Mouse (Mus musculus): ENCODE measurements around the gene Rapgef5. TPM values are rescaled to one million over a fixed set of nuclear protein-coding genes. Genes with fewer than 3 reads are reported as not detected.

The Rapgef5 gene
- total and polyA plus RNA-seq, 3 experiments: not detected

DNA sequence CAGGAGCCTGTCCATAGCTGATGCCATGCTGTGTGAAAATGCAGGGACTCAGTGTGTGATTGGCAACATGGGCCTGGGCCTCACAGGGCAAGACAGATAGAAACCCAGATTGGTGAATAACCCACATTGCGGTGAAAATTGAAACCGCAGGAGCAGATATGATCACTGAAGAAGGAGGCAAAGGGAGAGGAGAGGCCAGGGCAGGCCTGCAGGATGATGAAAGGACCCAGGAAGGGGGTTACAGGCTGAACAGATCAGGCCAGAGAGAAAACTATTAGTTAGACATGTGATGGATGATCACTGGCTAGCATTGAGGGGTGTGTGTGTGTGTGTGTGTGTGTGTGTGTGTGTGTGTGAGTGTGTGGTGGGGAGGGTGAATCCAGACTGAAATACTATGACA, 122.6 kb downstream of the Rapgef5 start:
- DNase-seq (ENCODE audit: low read depth, low spot score): no peak
- Histone ChIP-seq H3K27me3 (ENCODE audit: control insufficient read depth in 1 of 2, insufficient read depth in 2 of 2, low read length in 2 of 2) (no peaks in the 10 kb centered on the region), H3K4me3 (ENCODE audit: control insufficient read depth in 1 of 2, insufficient read depth in 1 of 2, low read depth in 2 of 2, low read length in 2 of 2) (no peak overlapping the region), H3K9ac (ENCODE audit: control insufficient read depth, low read depth, low read length, poor library complexity, severe bottlenecking) (no peak overlapping the region), H3K4me1 (ENCODE audit: control insufficient read depth in 1 of 2, insufficient read depth in 2 of 2, low read length in 2 of 2) (no peaks in the 10 kb centered on the region), H3K79me2 (ENCODE audit: control insufficient read depth, insufficient read depth, low read length, poor library complexity) (no peaks in the 10 kb centered on the region), H3K36me3 (ENCODE audit: control insufficient read depth in 1 of 2, insufficient read depth in 2 of 2, low read length in 2 of 2) (no peaks in the 10 kb centered on the region), H3K27ac (ENCODE audit: control insufficient read depth, low read depth, low read length) (no peak overlapping the region), H3K9me3 (replicated peaks; ENCODE audit: insufficient read depth, low read length) (no peaks in the 10 kb centered on the region)
- TF ChIP-seq GATA1 (IDR thresholded peaks at IDR 0.05; ENCODE audit: low read depth, low read length) (no peak), SIN3A (IDR thresholded peaks at IDR 0.05; ENCODE audit: low read length) (no peak), ETS1 (IDR thresholded peaks at IDR 0.05; ENCODE audit: low read depth, low read length) (no peak), RAD21 (IDR thresholded peaks at IDR 0.05; ENCODE audit: low read depth, low read length) (no peak), KAT2A (conservative IDR thresholded peaks at IDR 0.05; ENCODE audit: low read depth, low read length) (no peak), ZKSCAN1 (IDR thresholded peaks at IDR 0.05; ENCODE audit: low read depth, low read length) (no peak), USF2 (IDR thresholded peaks at IDR 0.05; ENCODE audit: borderline replicate concordance in 1 of 2, insufficient read depth in 1 of 2, low read depth in 1 of 2, low read length in 2 of 2) (no peak), BHLHE40 (IDR thresholded peaks at IDR 0.05; ENCODE audit: borderline replicate concordance, low read depth, low read length) (no peak), EP300 (IDR thresholded peaks at IDR 0.05; ENCODE audit: low read depth in 1 of 2, low read length in 2 of 2) (no peak), MAZ (IDR thresholded peaks at IDR 0.05; ENCODE audit: low read depth, low read length) (no peak)

DNA sequence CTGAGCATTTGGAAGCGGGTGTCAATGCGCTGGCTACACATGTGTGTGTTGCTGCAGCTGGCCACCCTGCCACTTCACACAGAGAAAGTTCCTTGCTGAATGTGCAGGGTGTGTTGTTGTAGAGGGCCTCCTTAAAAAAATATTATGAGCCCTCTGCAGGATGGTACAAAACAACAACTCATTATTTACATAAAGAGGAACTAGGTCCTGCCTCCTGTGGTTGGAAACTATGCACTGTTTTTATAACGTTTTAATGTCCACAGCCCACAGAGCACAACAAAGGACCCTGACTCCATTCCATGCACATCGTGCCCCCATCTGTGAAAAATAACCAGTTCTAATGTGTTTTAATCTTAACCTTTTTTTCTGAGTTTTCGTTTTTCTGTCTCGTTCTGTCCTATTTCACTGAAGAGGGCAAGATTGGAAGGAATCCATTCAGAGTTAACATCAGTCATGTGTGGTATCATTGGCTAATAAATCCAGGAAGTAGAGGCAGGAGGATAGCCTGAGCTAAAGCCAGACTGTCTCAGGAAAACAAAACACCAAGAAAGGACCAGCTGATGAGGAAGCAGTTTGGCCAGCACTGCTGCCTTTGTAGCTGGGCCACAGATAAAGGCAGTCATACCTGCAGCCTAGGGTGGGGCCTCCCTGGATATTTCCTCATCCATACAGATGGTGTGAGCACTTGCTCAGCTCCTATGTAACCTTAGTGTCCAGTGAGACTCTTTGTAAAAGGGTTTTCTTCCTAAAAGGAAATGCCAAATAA, 123.3 kb downstream of the Rapgef5 start:
- DNase-seq (ENCODE audit: low read depth, low spot score): no peak
- no peak overlapping the region for H3K27ac ChIP-seq (ENCODE audit: control insufficient read depth, low read depth, low read length)
- no peaks in the 10 kb centered on the region for H3K4me1 ChIP-seq (ENCODE audit: control insufficient read depth in 1 of 2, insufficient read depth in 2 of 2, low read length in 2 of 2)
- no peak for TF ChIP-seq JUND (IDR thresholded peaks at IDR 0.05; ENCODE audit: low read depth, low read length)
- no peak overlapping the region for H3K4me3 ChIP-seq (ENCODE audit: control insufficient read depth in 1 of 2, insufficient read depth in 1 of 2, low read depth in 2 of 2, low read length in 2 of 2)
- no peak overlapping the region for H3K9ac ChIP-seq (ENCODE audit: control insufficient read depth, low read depth, low read length, poor library complexity, severe bottlenecking)
- no peaks in the 10 kb centered on the region for H3K36me3 ChIP-seq (ENCODE audit: control insufficient read depth in 1 of 2, insufficient read depth in 2 of 2, low read length in 2 of 2)
- H3K27me3 ChIP-seq (ENCODE audit: control insufficient read depth in 1 of 2, insufficient read depth in 2 of 2, low read length in 2 of 2): no peaks in the 10 kb centered on the region
- no peaks in the 10 kb centered on the region for H3K9me3 ChIP-seq (replicated peaks; ENCODE audit: insufficient read depth, low read length)
- no peaks in the 10 kb centered on the region for H3K79me2 ChIP-seq (ENCODE audit: control insufficient read depth, insufficient read depth, low read length, poor library complexity)

DNA sequence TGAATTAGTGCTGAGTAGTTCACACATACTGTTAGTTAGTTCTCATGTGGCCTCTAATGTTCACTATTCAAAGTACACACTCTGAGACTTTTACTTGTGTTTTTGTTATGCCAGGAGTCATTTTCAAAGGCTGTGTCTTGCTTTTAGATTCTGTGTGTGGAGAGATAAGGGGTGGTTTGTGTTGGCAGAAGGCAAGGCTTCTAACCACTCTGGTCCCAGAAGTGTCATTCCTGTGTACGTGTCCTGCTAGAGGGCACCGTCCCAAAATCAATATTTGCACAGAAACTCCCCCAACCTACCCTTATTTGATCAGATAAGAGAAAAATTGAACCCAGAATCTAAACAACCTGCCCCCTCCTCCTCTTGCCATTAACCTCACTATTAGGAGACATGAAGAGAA, 126.2 kb downstream of the Rapgef5 start:
- no peak for TF ChIP-seq USF2 (IDR thresholded peaks at IDR 0.05; ENCODE audit: borderline replicate concordance in 1 of 2, insufficient read depth in 1 of 2, low read depth in 1 of 2, low read length in 2 of 2)
- TF ChIP-seq MAZ (IDR thresholded peaks at IDR 0.05; ENCODE audit: low read depth, low read length): no peak
- TF ChIP-seq TBP (IDR thresholded peaks at IDR 0.05; ENCODE audit: low read depth, low read length): no peak
- no peak for TF ChIP-seq ZC3H11A (IDR thresholded peaks at IDR 0.05; ENCODE audit: low read depth, low read length)
- TF ChIP-seq MAX (IDR thresholded peaks at IDR 0.05; ENCODE audit: low read length): no peak
- no peak for TF ChIP-seq SIN3A (IDR thresholded peaks at IDR 0.05; ENCODE audit: low read length)
- no peak for TF ChIP-seq ZNF384 (IDR thresholded peaks at IDR 0.05; ENCODE audit: low read depth, low read length)
- no peak for TF ChIP-seq USF1 (IDR thresholded peaks at IDR 0.05; ENCODE audit: low read depth, low read length)
- TF ChIP-seq RAD21 (IDR thresholded peaks at IDR 0.05; ENCODE audit: low read depth, low read length): no peak
- TF ChIP-seq EP300 (IDR thresholded peaks at IDR 0.05; ENCODE audit: low read depth in 1 of 2, low read length in 2 of 2): no peak
- no peak for TF ChIP-seq MAFK (IDR thresholded peaks at IDR 0.05; ENCODE audit: borderline replicate concordance, low read depth, low read length)
- TF ChIP-seq TCF12 (IDR thresholded peaks at IDR 0.05; ENCODE audit: low read depth, low read length): no peak
- Histone ChIP-seq H3K79me2 (ENCODE audit: control insufficient read depth, insufficient read depth, low read length, poor library complexity) (no peaks in the 10 kb centered on the region), H3K27me3 (ENCODE audit: control insufficient read depth in 1 of 2, insufficient read depth in 2 of 2, low read length in 2 of 2) (no peaks in the 10 kb centered on the region), H3K27ac (ENCODE audit: control insufficient read depth, low read depth, low read length) (no peak overlapping the region), H3K4me3 (ENCODE audit: control insufficient read depth in 1 of 2, insufficient read depth in 1 of 2, low read depth in 2 of 2, low read length in 2 of 2) (no peak overlapping the region), H3K9ac (ENCODE audit: control insufficient read depth, low read depth, low read length, poor library complexity, severe bottlenecking) (no peak overlapping the region), H3K36me3 (ENCODE audit: control insufficient read depth in 1 of 2, insufficient read depth in 2 of 2, low read length in 2 of 2) (no peaks in the 10 kb centered on the region), H3K9me3 (replicated peaks; ENCODE audit: insufficient read depth, low read length) (no peaks in the 10 kb centered on the region), H3K4me1 (ENCODE audit: control insufficient read depth in 1 of 2, insufficient read depth in 2 of 2, low read length in 2 of 2) (no peaks in the 10 kb centered on the region)
- DNase-seq (ENCODE audit: low read depth, low spot score): no peak

All from MEL (cell line).